Mouse (Mus musculus) hindbrain, embryonic 16.5 days (tissue): ENCODE results near the gene Neurod4. TPM values are rescaled to one million over a fixed set of nuclear protein-coding genes. Genes with fewer than 3 reads are reported as not detected.

Experiments used
- polyA plus RNA-seq: library from polyadenylated mRNA; unstranded; fragments of >200 nt; fragmentation: Nextera tagmentation; extraction: Ambion mirVana; gene quantifications from 2 replicates; pipeline ENCODE4 v1.2.1, GENCODE M21; 2015

Neurod4 gene
- polyA plus RNA-seq, 1 experiment from 2014 or later, result 1.5 TPM

Other genes with a start within 250 kb of the Neurod4 start
- gene Olfr821, start 249.9 kb downstream of the Neurod4 start, polyA plus RNA-seq, result not detected in 2 replicates
- gene Olfr822, start 209.0 kb downstream of the Neurod4 start, polyA plus RNA-seq, result not detected in 2 replicates
- not detected in 2 replicates for gene Olfr823, start 164.9 kb downstream of the Neurod4 start, polyA plus RNA-seq
- not detected in 2 replicates for gene Olfr824, start 150.2 kb downstream of the Neurod4 start, polyA plus RNA-seq
- not detected in 2 replicates for gene Olfr825, start 113.5 kb downstream of the Neurod4 start, polyA plus RNA-seq
- not detected in 2 replicates for gene Olfr826, start 96.1 kb downstream of the Neurod4 start, polyA plus RNA-seq
- not detected in 2 replicates for gene Olfr827, start 65.8 kb downstream of the Neurod4 start, polyA plus RNA-seq
- gene Tespa1, start 42.6 kb upstream of the Neurod4 start, polyA plus RNA-seq, result 0.09 TPM in 1 of 2 replicates, not detected in the other
- 0.01 and 0.03 TPM in 2 replicates for gene Vmn2r84, start 114.1 kb upstream of the Neurod4 start, polyA plus RNA-seq
- gene Vmn2r85, start 149.5 kb upstream of the Neurod4 start, polyA plus RNA-seq, result 0.03 and 0.04 TPM in 2 replicates
- gene Vmn2r86, start 175.8 kb upstream of the Neurod4 start, polyA plus RNA-seq, result 0.02 and 0.05 TPM in 2 replicates
- gene Vmn2r87, start 217.2 kb upstream of the Neurod4 start, polyA plus RNA-seq, result 0.11 and 0.13 TPM in 2 replicates